Mouse (Mus musculus): ENCODE measurements around the gene Smim11. TPM values are rescaled to one million over a fixed set of nuclear protein-coding genes. Genes with fewer than 3 reads are reported as not detected.

The Smim11 gene
- polyA plus RNA-seq, 1 experiment from 2014 or later, result 110 TPM

- H3K9ac ChIP-seq (replicated peaks; ENCODE audit: low read length), result no peak within 1 kb of the TSS
- H3K27me3 ChIP-seq (ENCODE audit: insufficient read depth, low read length), result no peaks in the 10 kb centered on the region
- H3K4me1 ChIP-seq (ENCODE audit: insufficient read depth, low read length), result no peaks in the 10 kb centered on the region
- H3K4me2 ChIP-seq (replicated peaks; ENCODE audit: low read depth, low read length), result no peak within 1 kb of the TSS
- no peak within 1 kb of the TSS for H3K4me3 ChIP-seq (ENCODE audit: low read length)
- WGBS, result 53% methylated on average over 10 of the region's 10 CpGs
- no peaks in the 10 kb centered on the region for H3K9me3 ChIP-seq (ENCODE audit: low read length)
- H3K27ac ChIP-seq (ENCODE audit: low read length), result no peak within 1 kb of the TSS
- ATAC-seq (ENCODE audit: low FRiP score, low TSS enrichment), result no peak
- no peaks in the 10 kb centered on the region for H3K36me3 ChIP-seq (ENCODE audit: insufficient read depth, low read length)
Measured at GRCm38 (mm10) chr16:92292101-92292500, 9.0 kb upstream of the Smim11 start, which contains the start of gene Kcne2. Gene Kcne2, plus strand, starts transcription at chr16:92292389.

GRCm38 (mm10) chr16:92294267-92294970 is 6.7 kb upstream of the Smim11 start:
- H3K36me3 ChIP-seq (ENCODE audit: insufficient read depth, low read length), result no peaks in the 10 kb centered on the region
- H3K9me3 ChIP-seq (ENCODE audit: low read length), result no peaks in the 10 kb centered on the region
- no peaks in the 10 kb centered on the region for H3K4me1 ChIP-seq (ENCODE audit: insufficient read depth, low read length)
- no peak overlapping the region for H3K4me3 ChIP-seq (ENCODE audit: low read length)
- H3K9ac ChIP-seq (replicated peaks; ENCODE audit: low read length), result no peak overlapping the region
- WGBS, result 60% methylated on average over 12 of the region's 12 CpGs
- H3K27ac ChIP-seq (ENCODE audit: low read length), result no peak overlapping the region
- no peak overlapping the region for H3K4me2 ChIP-seq (replicated peaks; ENCODE audit: low read depth, low read length)
- no peak for ATAC-seq (ENCODE audit: low FRiP score, low TSS enrichment)
- H3K27me3 ChIP-seq (ENCODE audit: insufficient read depth, low read length), result no peaks in the 10 kb centered on the region

DNA sequence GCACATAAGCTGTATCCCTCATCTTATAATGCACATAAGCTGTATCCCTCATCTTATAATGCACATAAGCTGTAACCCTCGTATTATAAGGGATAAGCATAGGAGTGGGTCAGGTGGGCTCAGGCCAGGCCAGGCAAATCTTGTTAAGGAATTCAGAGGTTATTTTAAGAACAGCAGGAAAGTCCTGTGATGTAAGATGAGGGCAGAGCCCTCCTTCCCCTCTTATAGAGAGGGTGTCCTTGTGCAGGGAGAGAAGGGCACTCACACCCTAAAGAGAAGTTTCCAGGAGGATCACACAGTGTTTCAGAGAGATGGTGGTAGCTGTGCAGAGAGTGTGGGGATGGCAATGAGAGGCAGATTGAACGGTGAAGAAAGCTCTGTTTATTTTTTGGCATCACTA is 5.8 kb upstream of the Smim11 start:
- Histone ChIP-seq H3K4me2 (replicated peaks; ENCODE audit: low read depth, low read length) (no peak overlapping the region), H3K36me3 (ENCODE audit: insufficient read depth, low read length) (no peaks in the 10 kb centered on the region), H3K9me3 (ENCODE audit: low read length) (no peaks in the 10 kb centered on the region), H3K4me3 (ENCODE audit: low read length) (no peak overlapping the region), H3K9ac (replicated peaks; ENCODE audit: low read length) (no peak overlapping the region), H3K27ac (ENCODE audit: low read length) (no peak overlapping the region), H3K27me3 (ENCODE audit: insufficient read depth, low read length) (no peaks in the 10 kb centered on the region), H3K4me1 (ENCODE audit: insufficient read depth, low read length) (peaks cover 1% of the 10 kb centered on the region; the same call in 1 of the 2 replicates)
- WGBS, result 85% methylated on average over 2 of the region's 2 CpGs
- ATAC-seq (ENCODE audit: low FRiP score, low TSS enrichment), result no peak

DNA sequence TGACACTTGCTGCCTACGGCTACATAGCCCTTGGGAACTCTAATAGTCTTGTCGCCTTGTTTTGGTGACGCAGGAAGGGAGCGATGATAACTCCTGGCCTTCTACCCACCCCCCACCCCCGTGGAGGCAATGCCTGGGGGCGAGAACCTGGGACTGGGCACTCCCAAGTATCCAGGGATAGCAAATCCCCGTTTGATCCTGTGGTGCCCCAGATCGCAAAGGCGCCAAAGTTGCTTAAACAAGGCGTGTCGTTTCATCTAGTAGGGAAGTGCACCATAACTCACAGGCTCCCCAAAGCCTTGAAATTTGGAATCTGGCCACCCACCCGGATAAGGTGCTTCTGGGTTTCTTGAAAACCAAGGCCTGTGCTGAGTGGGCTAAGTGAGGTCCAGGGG is 323 bp downstream of the Smim11 start:
- peak overlapping the region; percentile 83 for H3K4me3 ChIP-seq (ENCODE audit: low read length)
- peak overlapping the region; percentile 88 for H3K9ac ChIP-seq (replicated peaks; ENCODE audit: low read length)
- H3K27me3 ChIP-seq (ENCODE audit: insufficient read depth, low read length), result no peaks in the 10 kb centered on the region
- ATAC-seq (ENCODE audit: low FRiP score, low TSS enrichment), result peak; percentile 64
- H3K27ac ChIP-seq (ENCODE audit: low read length), result peak overlapping the region; percentile 47; the same call in 1 of the 2 replicates
- 0 out of 2 replicates have a peak, but pooled peaks cover 3% of the 10 kb centered on the region for H3K36me3 ChIP-seq (ENCODE audit: insufficient read depth, low read length)
- peak overlapping the region; percentile 85 for H3K4me2 ChIP-seq (replicated peaks; ENCODE audit: low read depth, low read length)
- peaks cover 19% of the 10 kb centered on the region for H3K4me1 ChIP-seq (ENCODE audit: insufficient read depth, low read length)
- WGBS, result 0% methylated on average over 12 of the region's 12 CpGs
- no peaks in the 10 kb centered on the region for H3K9me3 ChIP-seq (ENCODE audit: low read length)

GRCm38 (mm10) chr16:92301989-92302388 is 903 bp downstream of the Smim11 start:
- peaks cover 19% of the 10 kb centered on the region for H3K4me1 ChIP-seq (ENCODE audit: insufficient read depth, low read length)

GRCm38 (mm10) chr16:92302506-92302905 is 1.4 kb downstream of the Smim11 start:
- WGBS, result 54% methylated on average over 5 of the region's 5 CpGs
- Histone ChIP-seq H3K4me3 (ENCODE audit: low read length) (peak overlapping the region; percentile 83), H3K36me3 (ENCODE audit: insufficient read depth, low read length) (peaks cover 13% of the 10 kb centered on the region), H3K27me3 (ENCODE audit: insufficient read depth, low read length) (no peaks in the 10 kb centered on the region), H3K9me3 (ENCODE audit: low read length) (no peaks in the 10 kb centered on the region), H3K4me1 (ENCODE audit: insufficient read depth, low read length) (peaks cover 19% of the 10 kb centered on the region), H3K27ac (ENCODE audit: low read length) (no peak overlapping the region), H3K4me2 (replicated peaks; ENCODE audit: low read depth, low read length) (peak overlapping the region; percentile 85), H3K9ac (replicated peaks; ENCODE audit: low read length) (no peak overlapping the region)
- ATAC-seq (ENCODE audit: low FRiP score, low TSS enrichment), result no peak

More at GRCm38 (mm10) chr16:92301989-92302388, 903 bp downstream of the Smim11 start:
- H3K9ac ChIP-seq (replicated peaks; ENCODE audit: low read length), result peak overlapping the region; percentile 88
- ATAC-seq (ENCODE audit: low FRiP score, low TSS enrichment), result peak; percentile 49; the same call in 1 of the 2 replicates
- H3K27me3 ChIP-seq (ENCODE audit: insufficient read depth, low read length), result no peaks in the 10 kb centered on the region
- no peaks in the 10 kb centered on the region for H3K9me3 ChIP-seq (ENCODE audit: low read length)
- H3K27ac ChIP-seq (ENCODE audit: low read length), result 0 out of 2 replicates have a peak overlapping the region, but pooled peaks have one; percentile 8
- peaks cover 7% of the 10 kb centered on the region; the same call in 1 of the 2 replicates for H3K36me3 ChIP-seq (ENCODE audit: insufficient read depth, low read length)
- H3K4me3 ChIP-seq (ENCODE audit: low read length), result peak overlapping the region; percentile 83
- WGBS, result 30% methylated on average over 5 of the region's 5 CpGs
- peak overlapping the region; percentile 85 for H3K4me2 ChIP-seq (replicated peaks; ENCODE audit: low read depth, low read length)

DNA sequence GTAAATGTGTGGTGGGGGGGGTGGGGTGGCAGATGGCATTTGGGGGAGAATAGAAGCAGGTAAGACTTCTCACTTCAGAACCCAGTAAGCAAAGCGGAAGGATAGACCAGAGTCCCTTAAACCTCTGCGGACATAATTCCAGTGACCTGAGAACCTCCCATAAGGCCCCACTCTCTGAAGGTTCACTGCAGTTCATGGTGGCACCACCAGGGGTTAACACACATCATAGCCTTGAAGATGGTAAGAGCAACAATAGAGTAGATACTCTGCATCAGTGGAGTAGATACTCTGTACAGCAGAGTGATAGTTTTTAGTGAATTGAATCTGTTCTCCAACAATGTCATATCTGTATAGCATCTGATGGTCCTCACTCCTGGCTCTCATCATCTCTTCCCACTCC is 4.4 kb downstream of the Smim11 start:
- Histone ChIP-seq H3K27me3 (ENCODE audit: insufficient read depth, low read length) (no peaks in the 10 kb centered on the region), H3K4me3 (ENCODE audit: low read length) (no peak overlapping the region), H3K4me2 (replicated peaks; ENCODE audit: low read depth, low read length) (no peak overlapping the region), H3K9me3 (ENCODE audit: low read length) (no peaks in the 10 kb centered on the region), H3K9ac (replicated peaks; ENCODE audit: low read length) (no peak overlapping the region), H3K27ac (ENCODE audit: low read length) (no peak overlapping the region), H3K4me1 (ENCODE audit: insufficient read depth, low read length) (peaks cover 16% of the 10 kb centered on the region), H3K36me3 (ENCODE audit: insufficient read depth, low read length) (peaks cover 21% of the 10 kb centered on the region)
- WGBS, result 89% methylated on average over 2 of the region's 2 CpGs
- no peak for ATAC-seq (ENCODE audit: low FRiP score, low TSS enrichment)

DNA sequence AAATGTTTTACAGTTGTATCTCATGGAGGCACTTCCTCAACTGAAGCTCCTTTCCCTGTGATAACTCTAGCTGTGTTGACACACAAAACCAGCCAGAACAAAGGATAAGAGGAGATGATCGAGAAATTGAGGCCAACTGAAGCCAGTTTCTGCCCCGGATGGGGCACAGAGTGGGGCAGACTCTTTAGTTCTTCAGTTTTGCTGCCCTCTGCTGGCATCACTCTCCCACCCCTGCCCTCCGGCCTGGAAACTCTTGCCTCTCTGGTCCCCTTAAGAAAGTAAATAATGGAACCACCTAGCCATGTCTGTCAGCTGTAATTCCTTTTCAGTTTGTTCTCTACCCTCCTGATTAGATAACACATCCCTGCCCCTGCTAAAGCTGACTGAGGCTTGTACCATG is 6.9 kb downstream of the Smim11 start:
- 80% methylated on average over 3 of the region's 3 CpGs for WGBS
- no peak overlapping the region for H3K27ac ChIP-seq (ENCODE audit: low read length)
- H3K4me1 ChIP-seq (ENCODE audit: insufficient read depth, low read length), result peaks cover 1% of the 10 kb centered on the region
- H3K27me3 ChIP-seq (ENCODE audit: insufficient read depth, low read length), result no peaks in the 10 kb centered on the region
- H3K36me3 ChIP-seq (ENCODE audit: insufficient read depth, low read length), result peaks cover 40% of the 10 kb centered on the region
- no peak for ATAC-seq (ENCODE audit: low FRiP score, low TSS enrichment)
- no peak overlapping the region for H3K4me3 ChIP-seq (ENCODE audit: low read length)
- no peak overlapping the region for H3K4me2 ChIP-seq (replicated peaks; ENCODE audit: low read depth, low read length)
- H3K9me3 ChIP-seq (ENCODE audit: low read length), result no peaks in the 10 kb centered on the region
- H3K9ac ChIP-seq (replicated peaks; ENCODE audit: low read length), result no peak overlapping the region

DNA sequence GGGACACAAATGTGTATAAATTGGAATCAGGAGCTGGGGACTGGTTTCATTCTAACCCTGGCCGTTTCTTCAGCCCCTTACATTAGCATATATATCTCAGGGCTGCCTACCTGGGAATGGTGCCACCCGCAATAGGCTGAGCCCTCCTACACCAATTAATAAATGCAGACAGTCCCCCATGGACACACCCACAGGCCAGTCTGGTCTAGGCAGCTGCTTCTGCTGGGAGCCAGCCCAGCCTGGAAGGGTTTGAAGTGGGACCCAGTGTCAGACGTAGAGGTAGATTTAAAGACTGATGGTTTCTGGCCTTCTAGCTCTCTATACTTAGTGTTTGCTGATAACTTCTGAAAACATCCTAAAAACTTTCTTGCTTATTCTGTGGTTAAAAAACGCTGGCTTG is 8.0 kb downstream of the Smim11 start:
- Histone ChIP-seq H3K4me2 (replicated peaks; ENCODE audit: low read depth, low read length) (no peak overlapping the region), H3K36me3 (ENCODE audit: insufficient read depth, low read length) (peaks cover 44% of the 10 kb centered on the region)
- 63% methylated on average over 4 of the region's 4 CpGs for WGBS

More for the DNA sequence above, 8.0 kb downstream of the Smim11 start:
- Histone ChIP-seq H3K4me1 (ENCODE audit: insufficient read depth, low read length) (no peaks in the 10 kb centered on the region), H3K9me3 (ENCODE audit: low read length) (no peaks in the 10 kb centered on the region), H3K9ac (replicated peaks; ENCODE audit: low read length) (no peak overlapping the region), H3K27me3 (ENCODE audit: insufficient read depth, low read length) (no peaks in the 10 kb centered on the region), H3K4me3 (ENCODE audit: low read length) (no peak overlapping the region), H3K27ac (ENCODE audit: low read length) (no peak overlapping the region)
- no peak for ATAC-seq (ENCODE audit: low FRiP score, low TSS enrichment)
